Mouse (Mus musculus) right cerebral cortex, postnatal 25 days (tissue): ENCODE measurements at regions not wholly inside any gene's neighbourhood (a gene's known extent, or its start where the extent isn't known, plus 50 kb on each side); places are given as distances from the start of the nearest gene placed in this dataset.

Source experiments
- DNase-seq: peaks from one replicate; pipeline ENCODE4 v3.0.0; 2022

DNA sequence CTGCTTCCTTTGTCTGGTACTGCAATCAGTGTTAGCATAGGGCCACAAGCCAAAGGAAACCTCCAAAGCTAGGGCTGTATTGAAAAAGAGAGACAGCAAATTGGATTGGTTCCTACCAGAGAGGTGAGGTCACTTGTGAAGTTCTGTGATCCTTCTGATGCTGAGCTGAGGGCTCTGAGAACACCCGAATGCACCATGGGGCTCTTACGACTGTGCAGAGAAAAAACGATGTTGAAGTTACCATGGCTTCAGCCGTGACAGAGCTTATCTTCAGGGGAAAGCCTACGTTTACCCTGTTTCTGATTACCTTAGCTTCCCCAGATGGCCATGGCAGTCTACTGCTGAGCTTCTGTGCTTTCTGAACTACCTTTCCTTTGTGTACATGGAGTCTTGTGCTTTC, 53.9 kb upstream of the Fmo9 start:
- DNase-seq, result no peak

DNA sequence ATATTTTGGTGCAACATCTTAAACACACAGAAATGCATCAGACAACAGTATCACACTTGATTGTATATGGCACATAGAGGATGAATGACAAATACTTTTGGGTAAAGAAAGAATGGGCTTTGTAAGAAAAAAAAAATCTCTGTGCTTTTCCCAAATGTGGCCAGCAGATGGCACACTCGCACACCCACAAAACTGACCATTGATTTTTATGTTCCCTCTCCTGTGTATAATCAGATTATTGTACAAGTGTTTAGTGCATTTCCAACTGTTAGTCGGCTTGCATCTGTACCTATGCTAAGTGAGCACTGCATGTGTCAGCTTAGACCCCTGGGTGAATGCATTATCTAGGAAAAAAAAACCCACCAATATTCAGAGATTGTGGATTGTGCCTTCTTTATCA, 56.4 kb upstream of the Fmo9 start:
- no peak for DNase-seq

DNA sequence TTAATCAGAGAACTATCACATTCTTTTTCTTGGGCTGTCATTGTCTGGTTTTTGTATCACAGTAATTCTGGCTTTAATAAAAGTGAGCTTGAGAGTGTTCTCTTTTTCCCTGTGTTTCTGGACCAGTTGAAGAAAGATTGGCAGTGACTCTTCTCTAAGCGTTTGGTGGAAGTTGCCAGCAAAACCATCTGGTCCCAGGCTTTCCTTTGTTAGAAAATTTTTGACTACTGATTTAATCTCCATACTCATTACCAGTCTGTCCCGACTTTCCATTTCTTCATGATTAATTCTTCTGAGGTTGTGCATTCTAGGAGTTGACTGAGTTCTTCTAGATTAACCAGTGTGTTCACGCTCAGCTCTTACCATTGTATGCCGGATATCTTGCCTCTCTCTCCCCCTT, 68.6 kb upstream of the Fmo9 start:
- no peak for DNase-seq

DNA sequence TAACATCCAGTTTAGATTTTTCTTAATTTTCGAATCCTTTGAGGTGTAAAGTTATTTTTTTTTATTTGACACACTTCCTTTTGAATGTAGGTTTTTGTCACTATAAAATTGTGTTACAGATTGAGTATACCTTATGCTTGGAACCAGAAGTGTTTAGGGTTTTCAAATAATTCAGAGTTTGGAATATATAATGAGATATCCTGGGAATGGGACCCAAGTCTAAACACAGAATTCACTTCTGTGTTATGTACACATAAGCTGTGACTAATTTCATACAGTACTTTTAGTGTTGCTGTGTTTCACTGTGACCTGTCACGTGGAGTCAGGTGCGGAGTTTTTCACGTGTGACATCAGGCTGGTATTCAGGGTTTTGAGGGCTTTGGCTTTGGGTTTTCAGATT, 69.1 kb upstream of the Fmo9 start:
- no peak for DNase-seq

DNA sequence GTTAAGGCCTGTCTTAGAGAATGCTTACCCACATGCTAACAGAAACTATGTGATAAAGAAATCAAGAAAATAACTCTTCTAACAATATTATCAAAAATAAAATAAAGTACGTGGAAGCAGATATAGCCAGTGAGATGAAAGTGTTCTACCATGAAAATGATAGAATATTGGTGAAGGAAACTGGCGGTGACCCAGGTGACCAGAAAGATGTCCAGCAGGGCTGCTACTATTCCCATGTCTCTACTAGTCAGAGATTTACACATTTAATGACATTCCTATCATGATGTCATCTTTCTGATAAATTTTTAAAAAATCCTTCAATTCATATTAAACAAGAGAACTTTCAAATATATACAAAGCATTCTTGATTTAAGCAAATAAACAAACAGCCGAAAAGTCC, 69.8 kb upstream of the Fmo9 start:
- no peak for DNase-seq

DNA sequence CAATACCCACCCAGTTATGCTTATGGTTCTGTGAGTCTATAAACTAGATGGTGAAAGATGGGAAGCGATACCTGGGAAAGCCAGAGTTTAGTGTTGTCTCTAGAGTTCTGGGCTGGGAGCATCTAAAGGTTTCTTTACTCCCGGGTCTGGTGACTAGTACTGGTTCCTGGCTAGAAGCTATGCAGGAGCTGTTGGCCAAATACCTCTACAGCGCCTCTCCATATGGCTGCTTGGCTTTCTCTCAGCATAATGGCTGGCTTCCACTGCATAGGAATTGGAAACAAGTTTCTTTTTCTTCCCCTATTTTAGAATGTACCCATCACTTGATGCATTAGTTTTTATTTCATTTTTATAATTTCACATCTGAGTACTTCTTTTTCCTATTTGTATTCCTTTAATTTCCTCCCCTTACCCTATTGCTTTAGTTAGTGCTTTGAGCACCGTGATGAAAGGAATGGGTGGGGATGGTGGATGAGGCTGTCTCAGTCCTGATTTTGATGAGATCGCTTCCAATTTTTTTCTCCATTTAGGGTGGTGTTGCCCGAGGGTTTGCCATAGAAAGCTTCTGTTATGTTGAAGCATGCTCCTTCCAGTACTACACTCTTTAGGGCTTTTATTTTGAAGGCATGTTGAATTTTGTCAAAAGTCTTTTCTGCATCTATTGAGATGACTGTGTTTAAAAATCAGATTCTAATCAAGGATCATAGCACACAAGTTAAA, 71.5 kb upstream of the Fmo9 start:
- peak; percentile 29 for DNase-seq

DNA sequence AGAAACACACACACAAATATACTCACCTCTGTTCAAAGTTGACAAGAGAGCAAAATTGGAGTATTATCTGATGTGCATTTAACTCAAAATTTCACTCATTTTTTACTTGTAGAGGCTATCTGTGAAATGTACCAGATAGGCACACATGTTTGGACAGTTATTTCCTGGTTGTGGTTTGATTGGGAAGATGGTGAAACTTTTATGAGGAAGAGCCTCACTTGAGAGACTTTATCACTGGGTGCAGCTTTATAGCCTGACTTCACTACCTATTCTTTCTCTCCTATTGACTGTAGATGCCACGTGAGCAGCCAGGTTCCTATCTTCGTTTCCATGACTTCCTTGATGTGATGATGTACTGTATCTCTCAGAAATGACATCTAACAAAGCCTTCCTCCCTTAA, 77.3 kb upstream of the Fmo9 start:
- DNase-seq, result no peak

DNA sequence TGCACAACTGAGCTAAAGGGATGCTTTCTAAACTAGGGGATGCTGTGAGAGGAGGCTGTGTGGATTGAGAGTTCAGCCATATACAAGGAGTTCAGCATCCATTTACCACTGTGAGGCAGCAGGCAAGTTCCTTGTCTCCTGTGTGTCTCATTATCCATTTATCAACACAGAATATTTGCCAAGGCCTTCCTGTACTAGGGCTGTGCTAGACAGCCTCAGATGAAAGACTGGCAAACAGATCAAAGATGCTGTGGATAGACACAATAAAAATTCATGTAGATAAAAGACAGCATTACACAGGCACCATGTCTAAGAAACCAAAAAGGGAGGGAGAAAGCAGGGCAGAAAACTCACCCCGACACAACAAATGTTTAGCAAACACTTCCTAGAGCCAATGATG, 91.5 kb upstream of the Fmo9 start:
- no peak for DNase-seq

DNA sequence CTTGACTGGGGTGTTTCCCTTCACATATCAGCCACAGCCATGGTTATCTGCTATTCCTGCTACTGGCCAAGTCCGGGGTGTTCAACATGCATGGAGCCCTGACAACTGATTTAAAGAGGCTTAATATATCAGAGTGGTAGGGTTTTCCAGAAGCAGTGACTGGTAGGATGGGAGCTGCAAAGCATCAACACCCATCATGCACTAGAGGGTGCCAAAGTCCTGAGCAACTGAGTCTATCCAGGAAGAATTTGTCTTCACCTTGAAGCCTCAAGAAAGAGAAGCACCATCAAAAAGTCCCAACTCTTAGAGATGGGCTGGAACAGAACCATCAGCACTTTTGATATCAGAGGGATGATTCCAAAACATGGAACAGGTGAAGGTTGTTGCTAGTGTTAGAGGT, 100.5 kb upstream of the Fmo9 start:
- DNase-seq, result peak; percentile 28

DNA sequence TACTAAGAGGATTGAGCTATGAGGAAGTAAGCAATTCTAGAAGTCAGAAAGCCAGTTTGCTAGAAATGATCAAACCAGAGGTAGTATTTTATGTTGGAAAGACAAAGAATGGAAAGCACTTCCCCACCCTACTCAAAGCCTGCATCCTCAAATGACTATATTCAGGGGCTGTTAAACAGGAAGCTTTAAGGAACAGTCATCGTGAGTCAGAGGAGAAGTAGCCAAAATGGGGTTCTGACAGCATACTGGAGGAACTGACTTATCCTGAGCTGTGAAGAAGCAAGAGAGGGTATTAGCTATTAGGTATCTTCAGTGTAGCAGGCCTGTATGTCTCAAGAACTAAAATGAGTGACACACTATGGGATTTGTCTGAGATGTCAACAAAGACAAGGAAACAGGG, 106.3 kb upstream of the Fmo9 start:
- DNase-seq, result no peak

DNA sequence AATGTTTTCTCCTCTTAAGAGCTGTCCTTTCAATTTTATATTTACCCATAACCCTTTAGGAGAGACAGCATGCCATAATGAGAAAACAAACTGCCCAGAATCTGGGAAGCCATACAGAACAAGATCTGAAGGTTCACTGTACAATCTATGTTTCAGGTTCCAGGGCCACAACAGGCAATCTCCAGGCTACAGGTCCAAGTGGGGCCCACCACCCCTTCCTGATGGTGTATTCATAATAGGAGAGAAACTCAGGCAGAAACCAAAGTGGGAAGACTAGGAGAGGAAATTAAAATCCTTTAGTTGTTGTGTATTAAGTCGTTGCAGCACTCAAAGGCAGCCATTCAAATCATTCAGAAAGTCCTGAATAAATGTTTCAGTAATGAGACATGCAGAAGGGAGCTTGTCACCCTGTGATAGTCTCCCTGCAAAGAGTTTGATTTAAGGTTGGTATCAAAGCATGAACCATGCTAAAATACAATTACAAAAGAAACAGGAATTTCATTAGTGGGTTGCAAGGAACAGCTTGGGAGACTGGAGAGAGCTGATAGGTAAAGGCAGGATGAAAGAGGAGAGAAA, 107.3 kb upstream of the Fmo9 start:
- no peak for DNase-seq

DNA sequence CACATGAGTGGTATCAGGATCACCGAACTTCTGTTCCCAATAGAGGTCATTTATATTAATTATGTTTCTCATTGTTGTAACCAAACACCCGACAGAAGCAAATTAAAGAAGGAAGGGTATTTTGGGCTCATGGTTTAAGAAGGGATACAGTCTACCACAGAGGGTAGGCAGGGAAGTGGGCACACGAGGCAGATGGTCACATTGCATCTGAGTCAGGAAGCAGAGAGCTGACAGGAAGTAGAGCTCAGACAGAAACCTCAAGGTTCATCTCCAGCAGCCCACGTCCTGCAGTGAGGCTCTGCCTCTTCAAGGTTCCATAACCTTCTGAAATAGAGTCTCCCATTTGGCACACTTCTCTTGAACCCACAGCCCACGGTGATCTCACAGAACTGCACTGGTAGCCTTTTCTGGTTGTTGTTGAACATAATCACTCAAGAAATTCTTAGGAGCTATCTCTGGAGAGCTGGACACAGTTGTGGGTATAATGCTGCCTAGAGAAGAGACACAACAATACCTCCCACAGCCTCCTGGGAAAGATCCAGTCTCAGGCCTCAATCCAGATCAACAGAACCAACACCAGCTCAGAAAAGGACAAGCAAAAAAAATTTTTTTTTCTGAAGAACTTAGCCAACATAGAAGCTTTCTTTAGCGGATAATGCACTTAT, 111.5 kb upstream of the Fmo9 start:
- no peak for DNase-seq

DNA sequence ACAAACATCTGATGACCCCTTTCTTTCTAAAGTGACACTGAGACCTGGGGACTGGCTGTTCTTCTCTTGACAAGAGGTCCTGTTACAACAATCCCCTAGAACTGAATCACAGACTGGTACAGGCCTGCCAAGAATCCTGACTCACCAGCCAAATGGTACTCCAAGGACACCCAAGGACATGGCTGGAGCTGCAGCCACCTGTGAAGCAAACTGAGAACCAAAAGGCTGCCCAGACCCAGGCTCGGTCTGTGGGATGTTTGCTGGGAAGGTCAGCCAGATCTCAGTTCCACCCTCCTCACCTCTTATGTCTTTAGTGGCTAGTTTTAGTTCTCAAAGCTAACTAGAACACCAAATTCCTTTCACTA, 112.1 kb upstream of the Fmo9 start:
- DNase-seq, result no peak

DNA sequence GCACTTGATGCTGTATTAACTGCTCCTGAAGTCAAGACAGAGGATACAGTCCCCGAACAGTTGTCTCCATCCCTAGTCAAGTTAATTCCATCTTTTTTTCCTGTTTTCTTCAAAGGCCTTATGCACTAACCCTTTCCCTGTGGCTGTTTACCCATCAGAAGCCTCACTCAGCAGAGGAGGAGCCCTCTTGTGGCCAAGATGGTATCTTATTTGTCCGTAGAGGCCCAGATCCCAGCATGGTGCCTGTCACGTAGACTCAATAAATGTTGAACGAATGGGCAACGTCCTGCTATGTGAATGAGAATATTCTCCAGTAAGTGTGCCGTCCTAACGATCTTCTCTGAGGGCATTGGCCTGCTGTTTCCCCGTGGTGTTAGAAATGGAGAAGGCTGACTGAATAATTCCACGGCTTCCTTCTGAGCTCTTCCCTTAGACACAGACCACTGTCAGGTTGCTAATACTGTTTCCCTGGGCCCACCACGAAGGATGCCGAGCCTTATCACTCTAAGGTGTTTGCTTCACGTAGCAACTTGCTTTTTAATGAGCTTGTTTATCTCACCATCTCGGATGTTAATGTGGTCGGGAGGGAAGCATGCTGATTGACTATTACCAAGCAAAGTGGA, 113.1 kb upstream of the Fmo9 start:
- no peak for DNase-seq

DNA sequence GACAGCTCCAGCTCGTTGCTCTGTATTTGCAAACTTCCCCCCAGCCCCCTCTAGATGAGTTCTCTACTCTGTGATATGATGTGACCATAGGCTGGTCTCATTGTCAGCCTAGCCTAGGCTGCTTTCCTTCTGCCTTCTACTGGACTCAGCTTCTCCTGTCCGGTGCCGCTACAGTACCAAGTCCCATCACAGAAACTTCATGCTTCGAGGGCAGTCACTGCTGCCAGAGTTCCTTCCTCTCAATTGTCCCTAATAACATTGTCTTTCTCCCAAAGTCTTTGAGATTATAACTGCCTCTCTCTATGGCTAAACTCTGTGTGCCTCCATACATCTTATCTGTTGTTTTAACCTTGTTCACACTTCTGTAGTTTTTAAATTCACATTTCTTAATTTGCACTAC, 114.0 kb upstream of the Fmo9 start:
- DNase-seq, result no peak

DNA sequence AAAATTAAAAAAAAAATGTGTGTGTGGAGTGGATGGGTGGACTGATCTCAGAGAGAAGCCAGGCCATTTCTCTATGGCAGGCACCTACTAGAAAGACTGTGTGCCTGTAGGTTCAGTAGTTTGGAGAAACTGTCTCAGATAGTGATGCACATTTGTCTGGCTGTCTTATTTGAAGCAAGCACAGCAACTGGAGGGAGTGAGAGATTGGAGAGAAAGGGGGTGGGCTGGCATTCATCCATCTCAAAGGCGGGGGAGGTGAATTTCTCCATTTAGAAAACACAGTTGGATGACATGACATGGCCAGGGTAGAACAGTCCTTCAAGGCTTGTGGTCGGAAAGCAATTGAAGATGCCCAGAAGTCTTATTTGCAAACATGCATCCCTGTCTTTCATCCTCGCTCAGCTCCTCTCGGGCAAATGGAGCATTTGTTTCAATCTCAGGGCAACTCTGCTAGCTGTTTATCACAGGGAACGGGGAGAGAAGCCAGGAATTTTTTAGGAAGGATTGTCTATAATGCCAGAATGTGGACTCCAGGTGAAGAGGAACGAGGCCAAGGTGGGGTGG, 114.8 kb upstream of the Fmo9 start:
- peak; percentile 43 for DNase-seq

DNA sequence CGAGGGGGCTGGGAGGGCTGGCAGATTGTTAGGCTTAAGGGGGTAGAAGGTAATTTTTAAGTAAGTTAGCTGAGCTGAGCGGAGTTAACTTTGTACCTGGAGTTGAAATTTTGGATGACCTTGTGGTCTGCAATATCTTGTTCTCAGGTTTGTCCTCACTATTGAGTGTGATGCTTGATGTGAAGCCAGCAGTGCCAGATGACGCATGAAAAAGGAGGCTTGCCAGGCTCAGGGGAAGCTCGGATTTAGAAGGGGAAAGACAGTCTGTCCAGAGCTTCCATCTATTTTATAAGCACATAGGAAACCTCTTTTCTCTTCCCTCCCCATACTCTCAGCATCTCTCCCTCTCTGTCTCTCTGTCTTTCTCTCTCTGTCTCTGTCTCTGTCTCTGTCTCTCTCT, 115.3 kb upstream of the Fmo9 start:
- DNase-seq, result peak; percentile 15

DNA sequence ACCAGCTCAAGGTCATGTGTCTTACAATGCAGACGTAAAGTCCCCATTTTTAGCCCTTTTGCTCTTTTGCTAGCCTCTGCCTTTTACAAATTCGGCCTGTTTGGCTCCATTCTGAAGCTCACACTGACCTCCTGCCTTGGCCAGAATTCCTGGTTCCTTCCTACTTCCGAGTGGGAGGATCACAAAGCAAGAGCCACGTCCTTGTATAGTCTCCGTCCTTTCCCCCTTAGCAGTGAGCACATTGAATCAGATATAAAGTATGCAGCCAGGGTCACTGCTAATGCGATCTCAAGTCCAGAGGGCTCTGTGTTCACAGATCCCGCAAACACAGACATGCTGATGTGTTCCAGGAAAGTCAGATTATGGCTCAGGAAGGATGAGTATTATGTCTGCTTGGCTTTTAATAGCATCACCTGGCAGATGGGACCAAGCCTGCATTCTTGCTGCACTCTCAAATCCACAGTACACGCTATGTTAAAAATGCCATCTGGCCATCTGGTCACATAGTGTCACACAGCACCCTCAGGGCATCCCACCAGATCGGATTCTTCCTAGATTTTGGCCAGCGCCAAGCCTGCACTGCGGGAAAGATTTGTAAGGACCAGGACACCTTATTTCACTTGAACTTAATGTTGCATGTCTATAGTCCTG, 119.4 kb upstream of the Fmo9 start:
- no peak for DNase-seq

DNA sequence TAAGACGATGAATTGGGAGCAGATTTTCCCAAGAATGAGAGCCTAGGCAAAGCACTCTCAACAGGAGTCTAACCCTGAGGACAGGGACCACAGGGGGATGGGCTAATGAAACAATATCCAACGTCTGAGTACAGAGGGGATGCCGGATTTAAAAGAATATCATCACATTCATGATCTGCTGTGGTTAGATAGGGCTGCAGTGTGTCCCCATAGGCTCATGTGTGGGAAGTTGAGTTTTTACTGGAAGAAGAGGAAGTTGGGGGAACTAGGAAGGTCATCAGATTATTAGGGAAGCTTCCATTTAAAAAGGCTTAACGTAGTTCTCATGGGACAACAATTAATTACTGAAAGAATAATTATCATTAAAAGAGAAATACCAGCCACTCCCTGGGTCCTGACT, 120.3 kb upstream of the Fmo9 start:
- no peak for DNase-seq

DNA sequence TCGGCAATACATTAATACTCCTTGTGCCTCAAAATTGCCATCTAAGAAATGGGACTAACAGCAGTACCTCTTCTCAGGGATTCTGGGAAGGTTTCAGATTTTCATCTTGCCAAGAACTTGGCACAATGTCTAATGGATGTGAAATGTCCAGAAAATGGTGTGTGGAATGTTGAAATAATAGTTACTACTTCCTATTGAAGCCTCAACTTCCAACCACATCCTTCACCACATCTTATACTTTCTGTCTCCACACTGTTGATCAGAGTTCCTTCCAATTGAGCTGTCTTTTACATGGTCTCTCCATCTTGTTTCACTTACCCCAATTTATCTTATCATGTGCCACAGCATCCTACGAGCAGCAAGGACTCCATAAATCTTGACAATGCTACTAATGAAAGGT, 122.3 kb upstream of the Fmo9 start:
- DNase-seq, result no peak

DNA sequence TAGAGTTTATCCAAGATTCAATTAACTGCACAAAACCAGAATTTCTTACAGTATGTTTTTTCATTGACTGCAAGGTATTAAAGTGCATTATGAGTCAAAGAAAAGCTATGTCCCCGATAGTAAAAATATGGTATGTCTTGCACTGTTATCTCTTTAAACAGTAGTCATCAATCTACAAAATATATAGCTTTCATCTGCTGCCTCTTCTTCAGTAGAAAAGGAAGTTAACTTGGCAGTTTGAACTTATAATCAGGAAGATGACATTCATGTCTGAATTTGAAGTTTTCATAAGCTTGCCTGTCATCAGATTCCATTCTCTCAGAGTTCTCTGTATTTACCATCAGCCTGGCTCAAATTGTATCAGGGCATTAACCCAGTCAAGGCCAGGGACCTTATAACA, 122.7 kb upstream of the Fmo9 start:
- DNase-seq, result no peak

DNA sequence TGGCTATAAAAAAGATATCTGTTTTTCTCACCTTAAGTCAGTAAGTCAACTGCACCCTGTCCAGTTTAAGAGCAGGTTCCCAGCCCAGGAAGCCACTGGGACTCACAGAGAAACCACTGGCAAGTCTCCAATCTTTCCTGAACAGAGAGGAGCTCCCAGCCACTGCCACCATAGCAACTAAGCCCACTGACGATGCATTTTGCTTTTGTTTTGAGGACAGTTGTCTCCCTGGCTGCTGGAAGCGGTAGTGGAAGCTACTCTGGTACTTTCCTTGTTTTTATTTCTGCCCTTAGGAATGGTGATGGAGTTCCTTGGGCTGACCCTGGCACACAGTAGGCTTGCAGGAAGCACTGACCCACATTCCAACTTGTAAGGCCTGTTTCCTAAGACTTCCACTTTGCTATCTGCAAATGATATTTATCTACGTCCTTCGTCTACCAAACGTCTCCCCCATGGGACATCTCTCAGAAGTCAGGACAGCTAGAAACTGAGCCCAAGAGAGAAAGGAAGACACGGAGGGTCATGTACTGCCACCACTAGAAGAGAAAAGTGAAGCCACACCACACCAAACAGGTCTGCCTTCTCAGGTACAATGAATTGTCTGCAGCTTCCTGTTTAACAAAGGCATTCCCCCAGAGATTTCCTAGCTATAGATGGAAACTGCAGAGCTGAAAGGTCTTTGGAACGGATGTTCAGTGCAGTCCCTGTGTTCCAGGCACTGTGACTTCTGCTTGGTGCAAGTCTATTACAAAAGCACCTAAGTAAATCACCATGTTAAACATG, 125.7 kb upstream of the Fmo9 start:
- DNase-seq, result no peak
